Mouse (Mus musculus) left cerebral cortex, postnatal 14 days (tissue): ENCODE data around the gene Smn1. TPM values are rescaled to one million over a fixed set of nuclear protein-coding genes. Genes with fewer than 3 reads are reported as not detected.
"Not testable (repeated sequence)": the region's sequence is repeated elsewhere in the genome, so short reads cannot be mapped to it uniquely, and the experiment has no call there.

ENCODE experiments used
- DNase-seq, 2 experiments: peaks; one replicate each; pipeline ENCODE4 v3.0.0; 2021 to 2022; ENCODE audit warnings: low spot score in 2 of 2, mixed read lengths in 1 of 2
- intact Hi-C: fragments of 180-260 bp; cut with DNase I; formaldehyde crosslinking; loops from one replicate; pipeline ENCODE4 v1.15.1; 2025
- long read RNA-seq, 2 experiments: library from polyadenylated mRNA; stranded (forward); transcript quantifications; one replicate each; pipeline ENCODE4 v2.0.0; 2021
- total RNA-seq, 2 experiments: library from RNA; stranded (reverse); gene quantifications; 2 replicates each; pipeline ENCODE4 v1.2.3; 2021

The Smn1 gene
- total RNA-seq, result 10 to 100 TPM; 32.3 to 34.6 TPM
- long read RNA-seq, experiment 1, transcript Smn1-201 (9 exons, 1,222 nt), result major isoform, 24 of 28 reads
- long read RNA-seq, experiment 1, partial matches to known transcripts, result 1 of 28 reads
- long read RNA-seq, experiment 1, other reads (novel, unspliced or antisense), result 3 of 28 reads
- long read RNA-seq, experiment 2, transcript Smn1-201 (9 exons, 1,222 nt), result major isoform, 15 of 17 reads
- long read RNA-seq, experiment 2, partial matches to known transcripts, result 1 of 17 reads
- long read RNA-seq, experiment 2, other reads (novel, unspliced or antisense), result 1 of 17 reads

DNA sequence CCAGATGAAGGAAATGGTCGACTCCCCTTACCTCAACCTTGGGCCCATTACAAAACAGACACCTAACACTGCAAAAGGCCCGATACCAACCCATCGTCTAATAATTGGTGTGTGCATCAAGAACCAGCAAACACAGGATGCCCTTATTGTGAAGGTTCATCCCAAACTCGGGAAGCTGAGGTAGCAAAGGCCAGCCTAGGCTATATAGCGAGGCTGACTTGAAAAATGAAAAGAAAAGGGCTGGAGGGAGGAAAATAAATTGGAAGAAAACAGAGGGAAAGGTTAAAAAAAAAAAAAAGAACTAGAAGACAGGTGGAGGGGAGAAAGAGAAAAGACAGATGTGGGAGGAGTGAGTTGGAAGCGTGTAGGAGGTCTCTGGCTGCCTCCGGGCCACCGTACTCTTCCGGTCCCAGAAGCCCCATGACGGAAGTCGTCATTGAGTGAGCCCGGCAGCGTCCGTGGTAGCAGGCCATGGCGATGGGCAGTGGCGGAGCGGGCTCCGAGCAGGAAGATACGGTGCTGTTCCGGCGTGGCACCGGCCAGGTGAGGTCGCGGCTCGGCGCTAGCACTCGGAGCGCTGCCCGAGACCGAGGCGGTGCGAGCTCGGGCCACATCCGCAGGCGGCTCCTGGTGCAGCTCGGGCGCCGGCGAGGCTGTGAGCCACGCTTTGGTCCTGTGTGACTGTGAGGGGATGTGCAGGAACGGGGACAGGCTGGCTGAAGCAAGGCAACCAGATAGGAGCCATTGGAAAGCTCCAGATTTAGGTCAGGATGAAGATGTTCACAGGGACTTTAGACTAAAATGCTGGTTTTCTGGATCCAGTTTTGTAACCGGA lies at the start of gene Smn1:
Gene Smn1, plus strand, starts transcription at position 430 of the 835 bp plus-strand sequence.
- intact Hi-C loops, result no loop called here
- peak; percentile 93 to 98 for DNase-seq

GRCm38 (mm10) chr13:100098808-100099207 lies 25.8 kb upstream of the Smn1 start:
- intact Hi-C loops, result no loop called here
- no peak for DNase-seq

- no peak for DNase-seq
- intact Hi-C loops, result no loop called here
Measured at GRCm38 (mm10) chr13:100103052-100103658, 21.5 kb upstream of the Smn1 start.

- DNase-seq, result peak; percentile 93 to 98
- intact Hi-C loops, result no loop called here
Measured at GRCm38 (mm10) chr13:100103748-100104254, 20.9 kb upstream of the Smn1 start, which contains the start of gene Bdp1. Bdp1 (minus strand) TSS chr13:100104070.

GRCm38 (mm10) chr13:100107652-100108472 lies 16.8 kb upstream of the Smn1 start, which contains the start of gene Serf1:
Serf1 (plus strand) TSS chr13:100108012.
- intact Hi-C loops, result loop anchor here (5.0 kb wide), 1 partner anchor 544 kb away; the partner anchor contains the start of genes Ak6, Rad17 and Taf9
- DNase-seq, result peak in 1 of 2 experiments; percentile 81

GRCm38 (mm10) chr13:100112218-100112972 lies 12.3 kb upstream of the Smn1 start:
- peak in 1 of 2 experiments; percentile 31 for DNase-seq
- intact Hi-C loops, result loop anchor here (5.0 kb wide), 1 partner anchor 280 kb away; no protein-coding TSS in a partner anchor

- no peak for DNase-seq
- intact Hi-C loops, result no loop called here
Measured at GRCm38 (mm10) chr13:100123970-100124369, 682 bp upstream of the Smn1 start.

DNA sequence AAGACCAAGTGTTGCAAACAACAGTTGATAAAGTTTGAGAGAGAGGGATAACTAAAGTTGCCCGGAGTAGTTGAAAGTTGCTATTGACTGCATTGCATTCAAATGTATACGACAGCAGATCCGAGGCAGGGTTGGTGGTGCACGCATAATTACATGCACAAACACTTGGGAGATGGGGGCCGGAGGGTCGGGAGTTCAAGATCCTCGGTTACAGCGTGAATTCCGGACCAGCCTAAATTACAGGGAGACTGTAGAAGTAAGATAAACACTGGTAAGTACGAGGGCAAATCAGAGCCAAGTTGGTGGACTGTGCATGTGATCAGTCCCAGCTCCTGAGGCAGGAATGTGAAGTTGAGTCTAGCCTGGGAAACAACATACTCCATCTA lies 599 bp downstream of the Smn1 start:
- intact Hi-C loops, result no loop called here

GRCm38 (mm10) chr13:100141646-100142314 lies 17.1 kb downstream of the Smn1 start:
- intact Hi-C loops, result no loop called here
- no peak for DNase-seq

More for the DNA sequence above, 599 bp downstream of the Smn1 start:
- DNase-seq, result no peak

- DNase-seq, result peak in 1 of 2 experiments; percentile 2
- intact Hi-C loops, result no loop called here
Measured at GRCm38 (mm10) chr13:100152659-100153058, 28.0 kb downstream of the Smn1 start.

- DNase-seq, result no peak
- intact Hi-C loops, result no loop called here
Measured at GRCm38 (mm10) chr13:100156624-100157023, 32.0 kb downstream of the Smn1 start.

- intact Hi-C loops, DNase-seq: not testable (repeated sequence)
Measured at GRCm38 (mm10) chr13:100161171-100161870, 36.7 kb downstream of the Smn1 start.

DNA sequence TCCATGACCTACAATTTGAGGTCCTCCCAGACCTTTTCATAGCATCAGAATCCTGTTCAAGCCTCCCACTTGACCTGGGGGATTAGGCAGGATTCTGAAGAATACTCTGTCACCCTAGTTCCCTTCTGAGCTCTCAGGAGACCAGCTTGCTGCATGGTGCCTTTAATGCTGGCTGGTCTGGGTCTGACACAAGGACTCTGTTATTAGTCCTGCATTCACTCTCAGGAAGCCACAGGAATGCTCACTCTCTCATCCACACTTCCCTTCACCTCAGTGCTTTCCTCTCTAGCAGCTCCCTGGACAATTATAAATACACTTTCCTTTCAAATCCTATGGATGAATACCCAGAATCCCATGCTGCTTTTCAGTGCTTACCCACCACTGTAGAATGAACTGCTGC lies 37.8 kb downstream of the Smn1 start:
- DNase-seq, intact Hi-C loops: not testable (repeated sequence)

DNA sequence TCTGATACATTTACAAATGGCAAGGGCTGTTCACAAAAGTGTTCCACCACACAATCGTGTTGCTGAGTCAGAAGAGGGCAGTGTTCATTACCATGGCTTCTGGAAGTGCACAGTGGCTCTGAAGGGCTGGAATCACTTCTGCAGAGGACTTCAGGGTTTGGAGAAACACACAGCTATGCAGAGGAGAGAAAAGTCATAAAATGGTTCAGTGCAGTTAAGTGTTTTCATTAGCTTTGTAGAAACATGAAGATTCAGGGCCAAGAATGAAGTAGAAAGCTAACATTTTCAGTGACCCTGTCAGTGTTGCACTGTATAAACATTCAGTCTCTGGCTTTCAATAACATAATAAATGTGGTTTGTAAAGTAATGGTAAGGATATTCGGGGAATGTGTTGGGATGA lies 41.7 kb downstream of the Smn1 start:
- DNase-seq, intact Hi-C loops: not testable (repeated sequence)

- intact Hi-C loops, DNase-seq: not testable (repeated sequence)
Measured at GRCm38 (mm10) chr13:100174360-100174759, 49.7 kb downstream of the Smn1 start.

- intact Hi-C loops, DNase-seq: not testable (repeated sequence)
Measured at GRCm38 (mm10) chr13:100183111-100183510, 58.5 kb downstream of the Smn1 start.
